Mouse (Mus musculus): ENCODE results near the gene Ankrd28. TPM values are rescaled to one million over a fixed set of nuclear protein-coding genes. Genes with fewer than 3 reads are reported as not detected.
A peak's percentile ranks its signal among the peaks of the same experiment; 100 is the strongest.

Gene Ankrd28
- polyA plus RNA-seq, 1 experiment from 2014 or later, result 10.2 TPM

DNA sequence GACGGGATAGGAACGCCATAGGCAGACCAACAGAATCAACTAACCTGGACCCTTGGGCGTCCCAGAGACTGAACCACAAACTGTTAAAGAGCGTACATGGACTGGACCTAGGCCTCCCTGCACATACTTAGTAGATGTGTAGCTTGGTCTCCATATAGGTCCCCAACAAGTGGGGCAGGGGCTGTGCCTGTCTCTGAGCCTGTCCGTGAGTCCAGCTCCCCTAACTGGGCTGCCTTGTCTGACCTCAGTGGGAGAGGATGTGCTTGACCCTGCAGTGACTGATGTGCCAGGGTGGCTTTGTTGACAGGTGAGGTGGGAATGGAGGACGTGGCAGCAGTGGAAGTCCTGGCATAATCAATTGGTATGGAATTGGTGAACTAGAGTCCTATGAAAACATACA lies 137.9 kb downstream of the Ankrd28 start:
- Histone ChIP-seq H3K27ac (replicated peaks; ENCODE audit: low read depth, low read length) (no peak overlapping the region), H3K4me2 (ENCODE audit: low read depth, severe bottlenecking) (no peak overlapping the region), H3K9me3 (ENCODE audit: control insufficient read depth, low read length) (no peaks in the 10 kb centered on the region), H3K36me3 (ENCODE audit: control insufficient read depth, insufficient read depth, low read length) (no peaks in the 10 kb centered on the region), H3K27me3 (ENCODE audit: control insufficient read depth, insufficient read depth, low read length) (no peaks in the 10 kb centered on the region), H3K4me3 (ENCODE audit: low read depth, low read length) (no peak overlapping the region), H3K4me1 (ENCODE audit: control insufficient read depth, insufficient read depth, low read length) (no peaks in the 10 kb centered on the region), H3K9ac (ENCODE audit: low read length) (no peak overlapping the region)
- ATAC-seq (ENCODE audit: insufficient number of reproducible peaks, low FRiP score, low TSS enrichment, low read depth) (no peak), DNase-seq (ENCODE audit: low spot score) (peak; percentile 18)
- WGBS, result 88% methylated on average over 6 of the region's 6 CpGs

DNA sequence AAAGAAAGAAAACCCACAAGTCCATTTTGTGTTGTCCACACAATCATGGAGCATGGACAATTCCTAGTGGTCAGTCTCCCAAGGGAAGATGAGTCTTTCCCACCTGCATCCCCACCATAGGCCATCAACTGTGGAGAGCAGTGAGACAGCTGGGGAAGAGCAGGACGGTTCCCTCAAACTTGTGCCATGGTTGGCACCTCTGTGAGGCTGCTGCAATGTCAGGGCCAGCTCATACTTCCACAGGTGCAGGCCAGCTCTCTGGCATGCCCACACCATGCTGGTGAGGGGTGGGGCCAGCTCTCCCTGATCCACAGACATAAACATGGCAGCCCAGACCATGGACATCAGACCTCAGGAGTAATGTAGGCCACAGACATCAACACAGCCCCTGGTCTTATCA lies 144.2 kb downstream of the Ankrd28 start:
- ATAC-seq (ENCODE audit: insufficient number of reproducible peaks, low FRiP score, low TSS enrichment, low read depth) (no peak), DNase-seq (ENCODE audit: low spot score) (no peak)
- no peaks in the 10 kb centered on the region for H3K4me1 ChIP-seq (ENCODE audit: control insufficient read depth, insufficient read depth, low read length)
- H3K4me2 ChIP-seq (ENCODE audit: low read depth, severe bottlenecking), result no peak overlapping the region
- no peaks in the 10 kb centered on the region for H3K27me3 ChIP-seq (ENCODE audit: control insufficient read depth, insufficient read depth, low read length)
- no peaks in the 10 kb centered on the region for H3K9me3 ChIP-seq (ENCODE audit: control insufficient read depth, low read length)
- H3K36me3 ChIP-seq (ENCODE audit: control insufficient read depth, insufficient read depth, low read length), result no peaks in the 10 kb centered on the region
- no peak overlapping the region for H3K9ac ChIP-seq (ENCODE audit: low read length)
- H3K4me3 ChIP-seq (ENCODE audit: low read depth, low read length), result no peak overlapping the region
- WGBS, result 85% methylated on average over 1 of the region's 1 CpGs
- no peak overlapping the region for H3K27ac ChIP-seq (replicated peaks; ENCODE audit: low read depth, low read length)

DNA sequence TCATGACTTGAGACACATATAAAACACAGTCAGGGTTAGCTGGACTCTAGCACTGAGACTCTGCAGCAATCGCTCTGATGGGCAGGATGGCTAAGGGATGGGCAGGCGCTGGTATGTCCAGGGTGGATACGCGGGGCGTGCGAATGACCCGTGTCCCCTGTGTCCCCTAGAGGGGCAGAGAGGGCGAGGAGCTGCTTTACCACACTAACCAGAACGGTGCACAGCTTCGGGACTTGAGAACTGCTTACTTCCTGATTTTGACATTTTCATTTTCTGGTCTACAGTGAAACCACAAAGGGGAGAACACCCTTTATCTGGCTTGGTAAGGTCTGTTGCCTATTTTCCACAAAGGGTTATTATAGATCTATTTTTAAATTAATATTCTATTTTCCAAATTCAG lies 144.8 kb downstream of the Ankrd28 start:
- Histone ChIP-seq H3K4me1 (ENCODE audit: control insufficient read depth, insufficient read depth, low read length) (no peaks in the 10 kb centered on the region), H3K9me3 (ENCODE audit: control insufficient read depth, low read length) (no peaks in the 10 kb centered on the region), H3K4me3 (ENCODE audit: low read depth, low read length) (no peak overlapping the region), H3K36me3 (ENCODE audit: control insufficient read depth, insufficient read depth, low read length) (no peaks in the 10 kb centered on the region), H3K27me3 (ENCODE audit: control insufficient read depth, insufficient read depth, low read length) (no peaks in the 10 kb centered on the region), H3K4me2 (ENCODE audit: low read depth, severe bottlenecking) (no peak overlapping the region), H3K9ac (ENCODE audit: low read length) (no peak overlapping the region), H3K27ac (replicated peaks; ENCODE audit: low read depth, low read length) (no peak overlapping the region)
- no peak for ATAC-seq (ENCODE audit: insufficient number of reproducible peaks, low FRiP score, low TSS enrichment, low read depth)
- no peak for DNase-seq (ENCODE audit: low spot score)
- 93% methylated on average over 10 of the region's 10 CpGs for WGBS

DNA sequence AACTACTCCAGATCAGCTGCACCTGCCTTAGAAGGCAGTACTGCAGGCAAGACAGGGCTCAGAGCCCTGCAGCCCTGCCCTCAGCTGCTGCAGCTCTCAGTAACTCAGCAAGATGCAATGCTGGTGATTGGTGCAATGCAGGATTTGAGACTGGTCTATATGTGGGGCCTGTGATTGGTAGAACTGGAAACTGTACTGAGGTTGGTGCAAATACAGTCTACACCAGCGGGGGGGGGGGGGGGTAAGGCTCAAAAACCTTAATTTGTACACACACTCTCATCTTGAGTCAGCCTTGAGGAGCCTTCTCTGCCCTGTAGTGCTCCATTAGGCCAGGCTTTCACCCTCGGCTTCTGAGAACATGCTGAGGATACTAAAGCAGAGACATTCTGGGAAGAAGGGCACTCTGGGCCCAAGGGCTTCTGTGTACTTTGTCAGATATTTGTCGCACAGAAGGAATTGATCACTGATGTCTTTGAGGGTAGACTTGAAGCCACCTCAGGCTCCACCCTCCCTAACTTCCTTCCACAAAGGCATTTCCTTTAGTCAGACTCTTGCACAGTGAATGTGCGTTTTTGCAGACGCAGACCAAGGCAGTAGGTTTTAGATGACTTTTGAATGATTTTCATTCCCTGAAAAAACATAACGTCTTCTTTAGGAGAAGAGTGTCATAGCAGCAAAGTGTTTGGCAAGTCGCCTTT lies 146.0 kb downstream of the Ankrd28 start:
- Histone ChIP-seq H3K9ac (ENCODE audit: low read length) (no peak overlapping the region), H3K27ac (replicated peaks; ENCODE audit: low read depth, low read length) (no peak overlapping the region), H3K9me3 (ENCODE audit: control insufficient read depth, low read length) (no peaks in the 10 kb centered on the region), H3K27me3 (ENCODE audit: control insufficient read depth, insufficient read depth, low read length) (no peaks in the 10 kb centered on the region), H3K4me3 (ENCODE audit: low read depth, low read length) (no peak overlapping the region), H3K4me1 (ENCODE audit: control insufficient read depth, insufficient read depth, low read length) (no peaks in the 10 kb centered on the region), H3K4me2 (ENCODE audit: low read depth, severe bottlenecking) (no peak overlapping the region), H3K36me3 (ENCODE audit: control insufficient read depth, insufficient read depth, low read length) (no peaks in the 10 kb centered on the region)
- WGBS, result 70% methylated on average over 7 of the region's 7 CpGs
- DNase-seq (ENCODE audit: low spot score), result peak; percentile 17
- ATAC-seq (ENCODE audit: insufficient number of reproducible peaks, low FRiP score, low TSS enrichment, low read depth), result no peak

DNA sequence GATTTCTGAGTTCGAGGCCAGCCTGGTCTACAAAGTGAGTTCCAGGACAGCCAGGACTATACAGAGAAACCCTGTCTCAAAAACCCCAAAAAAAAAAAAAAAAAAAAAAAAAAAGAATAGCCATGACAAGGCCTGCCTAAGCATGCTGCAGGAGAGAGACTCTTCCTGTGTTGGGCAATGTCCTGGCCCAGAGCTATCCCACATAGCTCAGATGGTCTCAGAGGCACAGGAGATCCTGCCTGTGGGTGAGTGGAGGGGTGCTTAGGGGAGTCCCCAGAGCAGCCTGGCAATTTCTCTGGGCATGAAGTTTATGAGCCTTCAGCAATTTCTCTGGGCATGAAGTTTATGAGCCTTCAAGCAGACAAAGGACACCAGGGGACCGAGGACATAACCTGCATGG lies 146.8 kb downstream of the Ankrd28 start:
- H3K9me3 ChIP-seq (ENCODE audit: control insufficient read depth, low read length), result no peaks in the 10 kb centered on the region
- DNase-seq (ENCODE audit: low spot score) (no peak), ATAC-seq (ENCODE audit: insufficient number of reproducible peaks, low FRiP score, low TSS enrichment, low read depth) (no peak)
- no peak overlapping the region for H3K4me3 ChIP-seq (ENCODE audit: low read depth, low read length)
- no peaks in the 10 kb centered on the region for H3K4me1 ChIP-seq (ENCODE audit: control insufficient read depth, insufficient read depth, low read length)
- H3K27ac ChIP-seq (replicated peaks; ENCODE audit: low read depth, low read length), result no peak overlapping the region
- no peak overlapping the region for H3K9ac ChIP-seq (ENCODE audit: low read length)
- WGBS, result 86% methylated on average over 2 of the region's 2 CpGs
- H3K4me2 ChIP-seq (ENCODE audit: low read depth, severe bottlenecking), result no peak overlapping the region
- H3K27me3 ChIP-seq (ENCODE audit: control insufficient read depth, insufficient read depth, low read length), result no peaks in the 10 kb centered on the region
- H3K36me3 ChIP-seq (ENCODE audit: control insufficient read depth, insufficient read depth, low read length), result no peaks in the 10 kb centered on the region

DNA sequence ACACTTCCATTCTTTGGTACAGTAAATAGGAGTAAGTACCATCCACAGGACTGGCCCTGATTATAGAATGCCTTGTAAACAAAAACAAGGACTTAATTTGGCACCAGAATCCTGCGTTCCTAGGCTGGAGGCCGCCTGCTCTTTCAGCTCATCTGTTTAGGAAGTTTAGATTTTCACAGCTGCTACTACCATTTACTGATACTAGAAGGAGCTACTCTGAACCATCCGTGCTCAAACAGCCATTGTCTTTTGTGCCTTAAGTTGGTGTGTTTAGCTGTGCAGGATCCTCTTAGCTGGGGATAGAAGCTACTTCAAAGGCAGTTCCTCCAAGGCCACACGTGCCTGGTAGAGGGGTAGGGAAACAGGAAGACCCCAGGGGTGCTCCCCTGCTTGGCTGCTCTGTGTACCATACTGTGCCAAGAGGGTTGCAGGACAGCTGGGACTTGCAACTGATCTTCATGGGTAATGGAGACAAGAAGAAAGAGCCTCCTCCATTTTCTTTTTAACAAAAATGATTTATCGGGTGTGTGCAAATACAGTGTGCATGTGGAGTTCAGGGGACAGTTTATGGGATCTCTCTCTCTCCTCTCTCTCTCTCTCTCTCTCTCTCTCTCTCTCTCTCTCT lies 148.4 kb downstream of the Ankrd28 start:
- DNase-seq (ENCODE audit: low spot score) (peak; percentile 16), ATAC-seq (ENCODE audit: insufficient number of reproducible peaks, low FRiP score, low TSS enrichment, low read depth) (no peak)
- Histone ChIP-seq H3K4me3 (ENCODE audit: low read depth, low read length) (no peak overlapping the region), H3K27ac (replicated peaks; ENCODE audit: low read depth, low read length) (no peak overlapping the region), H3K36me3 (ENCODE audit: control insufficient read depth, insufficient read depth, low read length) (no peaks in the 10 kb centered on the region), H3K4me2 (ENCODE audit: low read depth, severe bottlenecking) (no peak overlapping the region), H3K9ac (ENCODE audit: low read length) (no peak overlapping the region), H3K4me1 (ENCODE audit: control insufficient read depth, insufficient read depth, low read length) (no peaks in the 10 kb centered on the region), H3K27me3 (ENCODE audit: control insufficient read depth, insufficient read depth, low read length) (no peaks in the 10 kb centered on the region), H3K9me3 (ENCODE audit: control insufficient read depth, low read length) (no peaks in the 10 kb centered on the region)
- WGBS, result 48% methylated on average over 5 of the region's 5 CpGs

DNA sequence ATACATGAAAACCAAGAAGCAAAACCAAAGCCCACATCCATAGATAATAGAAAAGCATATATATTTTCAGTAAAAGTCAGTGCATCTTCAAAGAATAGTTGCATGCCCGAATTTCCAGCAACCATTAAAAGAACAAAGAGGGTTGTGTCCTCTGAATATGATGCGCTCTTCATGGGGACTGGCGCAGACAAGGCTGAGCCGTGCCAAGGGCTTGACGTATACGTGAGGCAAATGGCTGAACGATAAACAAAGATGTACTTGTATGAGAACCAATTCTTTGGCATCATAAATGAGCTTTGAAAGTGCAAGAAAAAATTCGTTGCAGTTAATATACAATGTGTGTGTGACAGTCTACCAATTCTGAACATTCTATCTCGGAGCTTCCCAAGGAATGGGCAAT lies 149.2 kb downstream of the Ankrd28 start:
- no peak overlapping the region for H3K27ac ChIP-seq (replicated peaks; ENCODE audit: low read depth, low read length)
- DNase-seq (ENCODE audit: low spot score), result no peak
- no peaks in the 10 kb centered on the region for H3K27me3 ChIP-seq (ENCODE audit: control insufficient read depth, insufficient read depth, low read length)
- no peaks in the 10 kb centered on the region for H3K4me1 ChIP-seq (ENCODE audit: control insufficient read depth, insufficient read depth, low read length)
- H3K9me3 ChIP-seq (ENCODE audit: control insufficient read depth, low read length), result no peaks in the 10 kb centered on the region
- no peak overlapping the region for H3K9ac ChIP-seq (ENCODE audit: low read length)
- no peak overlapping the region for H3K4me3 ChIP-seq (ENCODE audit: low read depth, low read length)
- no peak for ATAC-seq (ENCODE audit: insufficient number of reproducible peaks, low FRiP score, low TSS enrichment, low read depth)
- H3K36me3 ChIP-seq (ENCODE audit: control insufficient read depth, insufficient read depth, low read length), result no peaks in the 10 kb centered on the region
- H3K4me2 ChIP-seq (ENCODE audit: low read depth, severe bottlenecking), result no peak overlapping the region
- WGBS, result 92% methylated on average over 9 of the region's 9 CpGs

DNA sequence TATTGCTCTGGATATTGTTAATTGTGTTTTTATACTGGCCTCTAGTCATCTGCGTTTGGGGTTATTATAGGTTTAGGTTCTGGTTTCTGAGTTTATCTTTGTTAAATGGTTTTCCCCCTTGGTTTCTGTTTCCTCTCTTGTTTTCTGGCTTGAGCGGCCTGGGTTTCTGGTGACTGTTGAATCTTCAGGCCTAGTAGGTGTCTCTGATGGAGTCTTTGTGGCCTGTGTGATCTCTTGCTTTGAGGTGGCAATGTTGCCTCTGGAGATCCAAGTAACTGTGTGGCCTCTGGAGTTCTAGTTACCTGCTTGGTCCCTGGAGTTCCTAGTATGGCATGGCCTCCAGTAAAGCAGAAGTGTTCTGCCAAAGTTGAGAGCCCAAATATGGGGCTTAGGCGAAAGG lies 149.8 kb downstream of the Ankrd28 start:
- Histone ChIP-seq H3K27ac (replicated peaks; ENCODE audit: low read depth, low read length) (no peak overlapping the region), H3K36me3 (ENCODE audit: control insufficient read depth, insufficient read depth, low read length) (no peaks in the 10 kb centered on the region), H3K4me1 (ENCODE audit: control insufficient read depth, insufficient read depth, low read length) (no peaks in the 10 kb centered on the region), H3K9ac (ENCODE audit: low read length) (no peak overlapping the region), H3K27me3 (ENCODE audit: control insufficient read depth, insufficient read depth, low read length) (no peaks in the 10 kb centered on the region), H3K4me3 (ENCODE audit: low read depth, low read length) (no peak overlapping the region), H3K4me2 (ENCODE audit: low read depth, severe bottlenecking) (no peak overlapping the region), H3K9me3 (ENCODE audit: control insufficient read depth, low read length) (no peaks in the 10 kb centered on the region)
- ATAC-seq (ENCODE audit: insufficient number of reproducible peaks, low FRiP score, low TSS enrichment, low read depth) (no peak), DNase-seq (ENCODE audit: low spot score) (no peak)
- 96% methylated on average over 3 of the region's 3 CpGs for WGBS
